ENCODE assay signal across 23 mouse cellular contexts in the genomic region with DNA sequence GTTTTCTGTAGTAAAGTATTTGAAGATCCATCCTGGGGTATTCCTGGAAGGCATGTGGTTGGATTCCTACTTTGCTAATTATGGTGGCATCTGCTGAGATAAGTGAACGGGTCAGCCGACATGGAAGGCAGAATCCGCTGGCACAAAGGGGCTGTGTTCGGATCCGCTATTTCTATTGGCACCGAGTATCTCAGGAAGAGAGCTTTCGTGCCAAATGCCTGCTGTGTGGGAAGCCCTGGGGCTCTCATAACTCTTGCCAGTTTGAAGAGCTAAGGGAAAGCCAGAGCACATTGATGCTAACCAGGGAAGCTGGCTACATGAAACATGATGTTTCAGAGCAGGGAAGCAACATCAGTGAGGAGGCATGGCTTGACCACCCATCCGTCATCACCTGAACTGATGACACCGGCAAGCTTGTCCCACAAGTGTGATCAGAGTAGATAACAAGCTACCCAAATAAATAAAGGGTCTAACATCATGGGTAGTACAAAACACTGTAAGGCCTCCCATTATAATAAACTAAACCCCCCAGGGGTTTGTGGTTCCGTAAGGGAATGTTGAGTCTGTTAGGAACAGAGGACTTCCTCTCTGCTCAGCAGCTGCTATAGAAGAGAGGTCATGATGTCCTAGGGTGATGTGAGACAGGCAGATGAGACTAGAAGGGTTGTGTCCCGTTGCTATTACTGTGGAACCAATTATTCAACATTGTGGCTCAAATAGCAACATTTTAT. TPM values are rescaled to one million over a fixed set of nuclear protein-coding genes. Genes with fewer than 3 reads are reported as not detected.
A peak's percentile ranks its signal among the peaks of the same experiment; 100 is the strongest.
DNase-seq lines count a peak whose midpoint lies in the region; ATAC-seq and TF ChIP-seq lines count a peak whose summit lies in the region.
"Had no signal": no experiment of that assay in that cellular context is flagged by ENCODE, and none has a peak within 500 bp of the region (broad histone marks: within the 10 kb centered on the region; RNA-seq: fewer than 3 reads in every experiment).

No protein-coding gene starts in this region.

- H3K4me2 ChIP-seq in forebrain, embryonic 16.5 days (ENCODE audit: low read length), result no peak overlapping the region
- no peak overlapping the region for H3K4me2 ChIP-seq in forebrain, embryonic 15.5 days (replicated peaks)
- H3K4me2 ChIP-seq in midbrain, postnatal 0 days (ENCODE audit: low read depth, low read length, poor library complexity, severe bottlenecking), result no peak overlapping the region
- H3K4me2 ChIP-seq in midbrain, embryonic 15.5 days, result no peak overlapping the region
- no peak overlapping the region for H3K4me2 ChIP-seq in neural tube, embryonic 15.5 days
- H3K4me2 ChIP-seq in kidney, embryonic 15.5 days, result no peak overlapping the region
- H3K4me2 ChIP-seq: midbrain, embryonic 13.5 days had no signal

- H3K9ac ChIP-seq in forebrain, embryonic 16.5 days (replicated peaks; ENCODE audit: low read depth, low read length), result no peak overlapping the region
- H3K9ac ChIP-seq in forebrain, embryonic 15.5 days (replicated peaks), result no peak overlapping the region
- no peak overlapping the region for H3K9ac ChIP-seq in midbrain, postnatal 0 days (replicated peaks; ENCODE audit: low read length, poor library complexity, severe bottlenecking)
- H3K9ac ChIP-seq in midbrain, embryonic 15.5 days, result no peak overlapping the region
- no peak overlapping the region for H3K9ac ChIP-seq in neural tube, embryonic 15.5 days (replicated peaks)
- no peak overlapping the region for H3K9ac ChIP-seq in kidney, embryonic 15.5 days
- H3K9ac ChIP-seq: midbrain, embryonic 13.5 days had no signal

- no peaks in the 10 kb centered on the region for H3K9me3 ChIP-seq in forebrain, embryonic 16.5 days (ENCODE audit: control insufficient read depth, low read length)
- no peaks in the 10 kb centered on the region for H3K9me3 ChIP-seq in forebrain, embryonic 15.5 days
- H3K9me3 ChIP-seq in midbrain, postnatal 0 days (ENCODE audit: low read length), result no peaks in the 10 kb centered on the region
- no peaks in the 10 kb centered on the region for H3K9me3 ChIP-seq in midbrain, embryonic 15.5 days
- H3K9me3 ChIP-seq in neural tube, embryonic 15.5 days (replicated peaks), result no peaks in the 10 kb centered on the region
- no peaks in the 10 kb centered on the region for H3K9me3 ChIP-seq in kidney, embryonic 15.5 days (replicated peaks)
- H3K9me3 ChIP-seq: midbrain, embryonic 13.5 days had no signal

- H3K27me3 ChIP-seq in forebrain, embryonic 16.5 days (replicated peaks; ENCODE audit: control insufficient read depth, insufficient read depth, low read length), result no peaks in the 10 kb centered on the region
- no peaks in the 10 kb centered on the region for H3K27me3 ChIP-seq in forebrain, embryonic 15.5 days
- no peaks in the 10 kb centered on the region for H3K27me3 ChIP-seq in midbrain, postnatal 0 days (ENCODE audit: insufficient read depth, low read length)
- H3K27me3 ChIP-seq in midbrain, embryonic 15.5 days (replicated peaks), result no peaks in the 10 kb centered on the region
- no peaks in the 10 kb centered on the region for H3K27me3 ChIP-seq in neural tube, embryonic 15.5 days (replicated peaks)
- H3K27me3 ChIP-seq in kidney, embryonic 15.5 days, result no peaks in the 10 kb centered on the region
- H3K27me3 ChIP-seq: midbrain, embryonic 13.5 days had no signal

- no peak for TF ChIP-seq CTCF in midbrain, postnatal 0 days (IDR thresholded peaks at IDR 0.05)

- DNase-seq in midbrain, postnatal 0 days (ENCODE audit: low spot score), result peak; percentile 47
- peak; percentile 16 for DNase-seq in cerebellum, adult 9-11 months
- no peak for DNase-seq in adrenal gland, adult 8-10 months
- DNase-seq: embryo, embryonic 11 days; kidney, adult 8-10 months; lung, adult 18-20 months; spleen, adult 18-20 months had no signal

- whole genome bisulfite sequencing in forebrain, embryonic 16.5 days, result 62% methylated on average over 11 of the region's 11 CpGs
- 68% methylated on average over 11 of the region's 11 CpGs for WGBS in forebrain, embryonic 15.5 days
- 71% methylated on average over 11 of the region's 11 CpGs for WGBS in midbrain, postnatal 0 days
- 78% methylated on average over 11 of the region's 11 CpGs for WGBS in midbrain, embryonic 15.5 days
- WGBS in neural tube, embryonic 15.5 days, result 66% methylated on average over 11 of the region's 11 CpGs
- WGBS in kidney, embryonic 15.5 days, result 82% methylated on average over 11 of the region's 11 CpGs

- H3K27ac ChIP-seq in forebrain, embryonic 16.5 days (ENCODE audit: low read length), result no peak overlapping the region; the same call in 1 of the 2 replicates
- H3K27ac ChIP-seq in forebrain, embryonic 15.5 days (replicated peaks), result no peak overlapping the region
- H3K27ac ChIP-seq in midbrain, postnatal 0 days (ENCODE audit: low read depth, low read length), result no peak overlapping the region
- H3K27ac ChIP-seq in midbrain, embryonic 15.5 days, result no peak overlapping the region
- no peak overlapping the region for H3K27ac ChIP-seq in neural tube, embryonic 15.5 days (replicated peaks)
- no peak overlapping the region for H3K27ac ChIP-seq in kidney, embryonic 15.5 days
- H3K27ac ChIP-seq: macrophage; midbrain, embryonic 13.5 days; stomach, postnatal 0 days had no signal

- no peak overlapping the region for H3K4me3 ChIP-seq in forebrain, embryonic 16.5 days (replicated peaks; ENCODE audit: low read length)
- no peak overlapping the region for H3K4me3 ChIP-seq in forebrain, embryonic 15.5 days
- H3K4me3 ChIP-seq in midbrain, postnatal 0 days (ENCODE audit: low read depth, low read length), result no peak overlapping the region
- no peak overlapping the region for H3K4me3 ChIP-seq in midbrain, embryonic 15.5 days
- no peak overlapping the region for H3K4me3 ChIP-seq in neural tube, embryonic 15.5 days (replicated peaks)
- no peak overlapping the region for H3K4me3 ChIP-seq in kidney, embryonic 15.5 days (replicated peaks)
- H3K4me3 ChIP-seq: midbrain, embryonic 13.5 days had no signal

- peaks cover 2% of the 10 kb centered on the region; the same call in 1 of the 2 replicates for H3K36me3 ChIP-seq in forebrain, embryonic 16.5 days (ENCODE audit: control insufficient read depth, insufficient read depth)
- peaks cover 8% of the 10 kb centered on the region for H3K36me3 ChIP-seq in forebrain, embryonic 15.5 days
- peaks cover 6% of the 10 kb centered on the region; the same call in 1 of the 2 replicates for H3K36me3 ChIP-seq in midbrain, postnatal 0 days (ENCODE audit: insufficient read depth, low read length)
- H3K36me3 ChIP-seq in midbrain, embryonic 15.5 days (replicated peaks), result peaks cover 5% of the 10 kb centered on the region; the same call in 1 of the 2 replicates
- peaks cover 9% of the 10 kb centered on the region for H3K36me3 ChIP-seq in neural tube, embryonic 15.5 days
- H3K36me3 ChIP-seq in kidney, embryonic 15.5 days, result peaks cover 12% of the 10 kb centered on the region

- 0 out of 2 replicates have a peak, but pooled peaks cover 2% of the 10 kb centered on the region for H3K4me1 ChIP-seq in forebrain, embryonic 16.5 days (replicated peaks; ENCODE audit: control insufficient read depth, insufficient read depth, low read length)
- no peaks in the 10 kb centered on the region for H3K4me1 ChIP-seq in forebrain, embryonic 15.5 days
- H3K4me1 ChIP-seq in midbrain, postnatal 0 days (ENCODE audit: insufficient read depth, low read length), result no peaks in the 10 kb centered on the region
- H3K4me1 ChIP-seq in midbrain, embryonic 15.5 days, result no peaks in the 10 kb centered on the region
- no peaks in the 10 kb centered on the region for H3K4me1 ChIP-seq in neural tube, embryonic 15.5 days
- H3K4me1 ChIP-seq in kidney, embryonic 15.5 days, result peaks cover 9% of the 10 kb centered on the region

- ATAC-seq in forebrain, embryonic 16.5 days, result peak; percentile 26; the same call in 1 of the 2 replicates
- ATAC-seq in forebrain, embryonic 15.5 days (replicated peaks), result no peak
- no peak for ATAC-seq in midbrain, postnatal 0 days (ENCODE audit: low FRiP score)
- ATAC-seq in midbrain, embryonic 15.5 days (replicated peaks), result no peak
- 0 out of 2 replicates have a peak, but pooled peaks have one; percentile 47 for ATAC-seq in neural tube, embryonic 15.5 days (ENCODE audit: low FRiP score)
- no peak for ATAC-seq in kidney, embryonic 15.5 days (replicated peaks; ENCODE audit: low FRiP score)
- ATAC-seq: activated CD4-positive, CD25-positive, alpha-beta regulatory T cell, adult 4 months had no signal

RNA-seq across cellular contexts. Expression of a gene that starts 13.3 kb away (rescaled TPM):
- polyA plus RNA-seq in forebrain, embryonic 16.5 days (2015; fragmentation: Nextera tagmentation; extraction: Ambion mirVana), result 0.25 TPM in 1 of 2 replicates, not detected in the other
- polyA plus RNA-seq in forebrain, embryonic 15.5 days (2015; fragmentation: Nextera tagmentation; extraction: Ambion mirVana), result 1.2 TPM in 1 of 2 replicates, not detected in the other
- total RNA-seq in midbrain, postnatal 0 days (2014; rRNA removed), result 0.14 TPM in 1 of 2 replicates, not detected in the other
- polyA plus RNA-seq in midbrain, postnatal 0 days (2015; fragmentation: Nextera tagmentation; extraction: Ambion mirVana), result 0.36 TPM in 1 of 2 replicates, not detected in the other
- polyA plus RNA-seq in midbrain, embryonic 15.5 days (2015; fragmentation: Nextera tagmentation; extraction: Ambion mirVana), result 2.7 TPM in 1 of 2 replicates, not detected in the other
- 0.87 and 2.5 TPM in 2 replicates for polyA plus RNA-seq in neural tube, embryonic 15.5 days (2015; fragmentation: Nextera tagmentation; extraction: Ambion mirVana)
- polyA plus RNA-seq in kidney, embryonic 15.5 days (2015; fragmentation: Nextera tagmentation; extraction: Ambion mirVana), result 10.8 and 32.4 TPM in 2 replicates
- total RNA-seq in adrenal gland, adult 8-10 months (2022), result 1 to 10 TPM; 6.1 to 8.4 (median 7.2) TPM
- total RNA-seq: granulocyte monocyte progenitor cell, adult 5-6 weeks; layer of hippocampus, adult 8-10 months; MEL had no signal
- polyA plus RNA-seq: activated CD4-positive, CD25-positive, alpha-beta regulatory T cell, adult 4 months; hindbrain, embryonic 16.5 days; limb, embryonic 11.5 days; macrophage; neural tube, embryonic 11.5 days had no signal

RNA-seq across cellular contexts. Expression of a gene that starts 20.2 kb away (rescaled TPM):
- 83.4 and 85.7 TPM in 2 replicates for polyA plus RNA-seq in forebrain, embryonic 16.5 days (2015; fragmentation: Nextera tagmentation; extraction: Ambion mirVana)
- polyA plus RNA-seq in forebrain, embryonic 15.5 days (2015; fragmentation: Nextera tagmentation; extraction: Ambion mirVana), result 84.9 and 85.2 TPM in 2 replicates
- 58.7 and 63.0 TPM in 2 replicates for total RNA-seq in midbrain, postnatal 0 days (2014; rRNA removed)
- 88.4 and 89.9 TPM in 2 replicates for polyA plus RNA-seq in midbrain, postnatal 0 days (2015; fragmentation: Nextera tagmentation; extraction: Ambion mirVana)
- polyA plus RNA-seq in midbrain, embryonic 15.5 days (2015; fragmentation: Nextera tagmentation; extraction: Ambion mirVana), result 93.9 and 96.9 TPM in 2 replicates
- polyA plus RNA-seq in neural tube, embryonic 15.5 days (2015; fragmentation: Nextera tagmentation; extraction: Ambion mirVana), result 106 and 110 TPM in 2 replicates
- polyA plus RNA-seq in kidney, embryonic 15.5 days (2015; fragmentation: Nextera tagmentation; extraction: Ambion mirVana), result 118 and 124 TPM in 2 replicates
- 10 to 100 TPM; 55.9 to 75.2 (median 64.1) TPM for total RNA-seq in adrenal gland, adult 8-10 months (2022)

RNA-seq across cellular contexts. Expression of a gene that starts 20.4 kb away (rescaled TPM):
- 22.2 and 26.4 TPM in 2 replicates for polyA plus RNA-seq in forebrain, embryonic 16.5 days (2015; fragmentation: Nextera tagmentation; extraction: Ambion mirVana)
- polyA plus RNA-seq in forebrain, embryonic 15.5 days (2015; fragmentation: Nextera tagmentation; extraction: Ambion mirVana), result 22.5 and 23.1 TPM in 2 replicates
- total RNA-seq in midbrain, postnatal 0 days (2014; rRNA removed), result 16.2 and 19.1 TPM in 2 replicates
- 14.5 and 15.9 TPM in 2 replicates for polyA plus RNA-seq in midbrain, postnatal 0 days (2015; fragmentation: Nextera tagmentation; extraction: Ambion mirVana)
- polyA plus RNA-seq in midbrain, embryonic 15.5 days (2015; fragmentation: Nextera tagmentation; extraction: Ambion mirVana), result 19.9 and 22.8 TPM in 2 replicates
- 19.5 and 23.2 TPM in 2 replicates for polyA plus RNA-seq in neural tube, embryonic 15.5 days (2015; fragmentation: Nextera tagmentation; extraction: Ambion mirVana)
- 33.3 and 34.7 TPM in 2 replicates for polyA plus RNA-seq in kidney, embryonic 15.5 days (2015; fragmentation: Nextera tagmentation; extraction: Ambion mirVana)
- 10 to 100 TPM; 19.2 to 26.1 (median 23.1) TPM for total RNA-seq in adrenal gland, adult 8-10 months (2022)

RNA-seq across cellular contexts. Expression of a gene that starts 40.3 kb away (rescaled TPM):
- polyA plus RNA-seq in forebrain, embryonic 16.5 days (2015; fragmentation: Nextera tagmentation; extraction: Ambion mirVana), result not detected in 2 replicates
- polyA plus RNA-seq in forebrain, embryonic 15.5 days (2015; fragmentation: Nextera tagmentation; extraction: Ambion mirVana), result not detected in 2 replicates
- not detected in 2 replicates for total RNA-seq in midbrain, postnatal 0 days (2014; rRNA removed)
- polyA plus RNA-seq in midbrain, postnatal 0 days (2015; fragmentation: Nextera tagmentation; extraction: Ambion mirVana), result 0.33 TPM in 1 of 2 replicates, not detected in the other
- polyA plus RNA-seq in midbrain, embryonic 15.5 days (2015; fragmentation: Nextera tagmentation; extraction: Ambion mirVana), result not detected in 2 replicates
- polyA plus RNA-seq in neural tube, embryonic 15.5 days (2015; fragmentation: Nextera tagmentation; extraction: Ambion mirVana), result not detected in 2 replicates
- 0.29 and 0.54 TPM in 2 replicates for polyA plus RNA-seq in kidney, embryonic 15.5 days (2015; fragmentation: Nextera tagmentation; extraction: Ambion mirVana)
- 10 to 100 TPM in 2 of 4 experiments, 1 to 10 TPM in 2; 2.4 to 25.4 (median 6.9) TPM for total RNA-seq in adrenal gland, adult 8-10 months (2022)
- total RNA-seq: granulocyte monocyte progenitor cell, adult 5-6 weeks; MEL had no signal
- polyA plus RNA-seq: activated CD4-positive, CD25-positive, alpha-beta regulatory T cell, adult 4 months; heart, embryonic 16.5 days; hindbrain, embryonic 16.5 days; limb, embryonic 11.5 days; macrophage; midbrain, embryonic 13.5 days; neural tube, embryonic 11.5 days had no signal

Comparison
In these comparisons a context has a peak if more than half of its experiments do, and no peak if none do; other contexts are left out.
1. ATAC-seq: peak in forebrain, embryonic 16.5 days (single experiment) and neural tube, embryonic 15.5 days (single experiment); none in forebrain, embryonic 15.5 days (single experiment), midbrain, postnatal 0 days (single experiment), midbrain, embryonic 15.5 days (single experiment) and kidney, embryonic 15.5 days (single experiment).